Mouse (Mus musculus): ENCODE results near the gene Snx18.

- TF ChIP-seq CTCF (IDR thresholded peaks at IDR 0.05; ENCODE audit: borderline replicate concordance, extremely low read depth, insufficient read depth, insufficient read length) (no peak), POLR2A (IDR thresholded peaks at IDR 0.05; ENCODE audit: borderline replicate concordance, extremely low read depth, insufficient read depth, insufficient read length, poor library complexity, severe bottlenecking) (no peak)
Observed at GRCm38 (mm10) chr13:113632506-113632905, 14.1 kb upstream of the Snx18 start.
